Mouse (Mus musculus): ENCODE data around the gene Miga2.
"Not testable (repeated sequence)": the region's sequence is repeated elsewhere in the genome, so short reads cannot be mapped to it uniquely, and the experiment has no call there.

Miga2 gene

DNA sequence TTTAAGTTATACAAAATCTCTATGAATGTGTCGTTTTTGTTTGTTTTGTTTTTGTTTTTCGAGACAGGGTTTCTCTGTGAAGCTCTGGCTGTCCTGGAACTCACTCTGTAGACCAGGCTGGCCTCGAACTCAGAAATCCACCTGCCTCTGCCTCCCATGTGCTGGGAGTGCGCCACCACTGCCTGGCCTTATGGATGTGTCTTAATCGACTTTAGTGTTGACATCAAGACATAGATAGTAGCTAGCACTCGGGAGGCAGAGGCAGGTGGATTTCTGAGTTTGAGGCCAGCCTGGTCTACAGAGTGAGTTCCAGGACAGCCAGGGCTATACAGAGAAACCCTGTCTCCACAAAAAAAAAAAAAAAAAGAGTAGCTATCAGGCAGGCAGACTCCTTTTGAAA lies 53.1 kb downstream of the Miga2 start:
- not testable (repeated sequence) for DNase-seq (ENCODE audit: extremely low read depth, insufficient read length, low spot score)

DNA sequence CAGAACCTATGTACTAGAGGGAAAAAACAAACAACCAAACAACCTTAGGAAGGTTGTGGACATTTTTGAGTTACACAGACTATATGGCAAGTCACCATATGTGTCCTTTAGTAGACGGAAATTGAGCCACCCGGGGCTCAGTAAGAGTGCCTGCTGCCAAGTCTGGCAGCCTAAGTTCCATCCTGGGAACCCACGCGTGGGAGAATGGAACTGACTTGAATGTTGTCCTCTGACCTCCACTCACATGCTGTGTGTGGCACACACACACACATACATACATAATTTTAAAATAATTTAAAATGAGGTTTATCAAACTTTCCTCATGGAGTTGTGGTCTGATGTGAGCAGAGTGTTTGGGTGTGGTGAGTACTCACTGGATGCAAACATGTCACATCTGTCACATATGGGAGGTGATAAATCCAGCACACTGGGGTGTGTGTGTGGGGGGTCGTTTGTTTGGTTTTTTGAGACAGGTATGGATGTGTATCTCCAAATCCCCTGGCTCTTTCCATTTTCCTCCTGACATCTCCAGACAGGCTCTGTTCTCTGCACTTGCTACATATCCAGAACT lies 53.6 kb downstream of the Miga2 start:
- DNase-seq (ENCODE audit: extremely low read depth, insufficient read length, low spot score), result no peak

DNA sequence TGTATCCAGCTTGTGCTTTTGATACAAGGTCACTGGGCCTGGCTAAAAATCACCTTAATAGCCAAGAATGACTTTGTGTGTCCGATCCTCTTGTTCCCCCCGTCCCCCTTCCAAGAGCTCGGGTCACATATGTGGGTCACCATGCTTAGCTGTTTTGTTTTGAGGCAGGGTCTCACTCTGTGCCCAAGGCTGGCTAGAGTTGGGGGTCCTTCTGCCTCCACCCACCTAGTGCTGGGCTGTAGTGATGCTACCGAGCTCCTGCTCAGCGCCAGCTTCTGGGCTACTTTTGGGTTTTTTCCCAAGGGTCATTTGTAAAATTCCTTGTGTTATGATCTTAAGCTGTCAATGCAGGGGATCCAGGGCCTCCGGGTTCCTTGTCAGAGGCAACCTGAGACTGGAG lies 54.2 kb downstream of the Miga2 start:
- no peak for DNase-seq (ENCODE audit: extremely low read depth, insufficient read length, low spot score)

DNA sequence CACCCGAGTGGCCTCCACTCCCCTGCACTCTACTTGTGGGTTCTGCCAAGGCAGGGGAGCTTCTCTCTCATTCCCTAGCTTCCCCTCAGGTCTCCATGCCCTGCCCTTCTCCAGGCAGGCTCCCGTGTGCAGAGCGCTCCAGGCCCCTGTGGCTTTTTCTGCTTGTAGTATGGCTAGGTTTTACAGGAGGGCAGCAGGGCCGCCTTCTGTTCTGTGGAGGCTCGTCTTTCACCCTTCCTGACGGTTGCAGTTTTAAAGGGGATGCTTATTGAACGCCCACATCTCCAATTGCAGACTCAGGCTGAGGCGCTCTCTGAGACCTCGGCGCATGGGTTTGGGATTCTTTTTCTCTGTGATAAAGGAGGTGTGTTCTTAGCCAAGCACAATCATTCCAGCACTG lies 55.1 kb downstream of the Miga2 start:
- no peak for DNase-seq (ENCODE audit: extremely low read depth, insufficient read length, low spot score)

DNA sequence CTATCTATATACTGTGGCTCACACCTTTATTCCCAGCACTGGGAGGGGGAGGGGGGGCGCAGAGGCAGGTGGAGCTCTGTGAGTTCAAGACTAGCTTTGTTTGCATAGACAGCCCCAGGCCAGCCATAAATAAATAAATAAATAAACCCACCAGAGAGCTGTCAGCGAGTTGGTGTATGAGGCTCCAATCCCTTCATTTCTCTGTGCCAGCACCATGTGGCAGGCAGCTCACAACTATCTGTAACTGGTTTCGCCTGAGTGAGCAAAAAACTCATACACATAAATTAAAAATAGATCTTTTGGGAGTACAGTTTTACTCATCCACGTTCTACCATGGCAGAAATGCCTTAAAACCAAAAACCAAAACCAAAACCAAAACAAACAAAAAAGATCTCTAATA lies 57.4 kb downstream of the Miga2 start:
- DNase-seq (ENCODE audit: extremely low read depth, insufficient read length, low spot score), result peak; percentile 42

DNA sequence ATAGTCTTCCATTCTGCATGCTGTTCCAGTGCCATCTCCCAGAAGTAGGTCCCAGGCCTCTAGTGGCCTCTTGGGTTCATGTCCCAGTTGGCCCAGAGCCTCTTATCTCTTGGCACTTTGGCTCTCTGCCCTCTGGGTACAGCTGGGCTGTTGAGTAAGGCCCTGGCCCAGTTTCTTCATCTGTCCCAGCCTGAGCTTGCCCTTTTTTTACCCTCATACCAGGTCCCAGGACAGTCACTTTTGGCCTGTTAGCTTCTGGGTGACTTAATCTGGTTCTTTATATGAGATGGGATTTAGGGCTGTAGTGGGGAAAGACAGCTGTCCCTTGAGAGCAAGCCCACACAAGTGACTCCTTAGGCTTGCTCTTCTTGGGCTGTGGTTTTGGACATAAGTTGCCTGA lies 65.1 kb downstream of the Miga2 start:
- DNase-seq (ENCODE audit: extremely low read depth, insufficient read length, low spot score), result no peak
